Mouse (Mus musculus): ENCODE results near the gene Gm21704. TPM values are rescaled to one million over a fixed set of nuclear protein-coding genes. Genes with fewer than 3 reads are reported as not detected.
"Not testable (repeated sequence)": the region's sequence is repeated elsewhere in the genome, so short reads cannot be mapped to it uniquely, and the experiment has no call there.

Gene Gm21704
- not detected in 2 replicates for polyA plus RNA-seq (2012; ENCODE audit: insufficient read depth, low replicate concordance)

DNA sequence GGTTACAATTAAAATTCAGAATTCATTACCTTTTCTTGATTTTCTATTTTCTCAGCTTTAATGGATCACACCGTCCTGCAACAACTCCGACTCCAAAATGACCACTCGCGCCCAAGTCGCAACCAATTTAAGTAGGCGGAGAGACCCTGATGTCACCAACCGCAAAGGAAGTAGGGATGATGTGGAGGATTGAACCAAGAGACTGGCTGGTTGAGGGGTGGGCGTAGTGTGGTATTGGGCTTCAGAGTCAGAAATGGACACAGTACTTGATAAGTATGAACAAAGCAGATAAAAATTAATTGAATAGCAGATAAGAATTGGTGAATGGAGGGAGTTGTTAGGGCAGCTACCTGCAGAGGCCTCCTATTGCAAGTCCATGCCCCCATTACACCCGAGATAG, at the start of gene Gm21704, which contains the start of gene Gm21708:
Gm21704 (minus strand) TSS at position 101 of the 400 bp plus-strand sequence.
Gm21708 (minus strand) TSS at position 101 of the 400 bp plus-strand sequence.
- not testable (repeated sequence) for H3K4me1 ChIP-seq; H3K9me3 ChIP-seq; H3K27me3 ChIP-seq (replicated peaks); H3K4me3 ChIP-seq (replicated peaks); H3K36me3 ChIP-seq (replicated peaks; ENCODE audit: low read length)

DNA sequence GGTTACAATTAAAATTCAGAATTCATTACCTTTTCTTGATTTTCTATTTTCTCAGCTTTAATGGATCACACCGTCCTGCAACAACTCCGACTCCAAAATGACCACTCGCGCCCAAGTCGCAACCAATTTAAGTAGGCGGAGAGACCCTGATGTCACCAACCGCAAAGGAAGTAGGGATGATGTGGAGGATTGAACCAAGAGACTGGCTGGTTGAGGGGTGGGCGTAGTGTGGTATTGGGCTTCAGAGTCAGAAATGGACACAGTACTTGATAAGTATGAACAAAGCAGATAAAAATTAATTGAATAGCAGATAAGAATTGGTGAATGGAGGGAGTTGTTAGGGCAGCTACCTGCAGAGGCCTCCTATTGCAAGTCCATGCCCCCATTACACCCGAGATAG, 64.7 kb downstream of the Gm21704 start, which contains the start of gene Gm21693:
Gm21693 (minus strand) TSS at position 101 of the 400 bp plus-strand sequence.
- H3K36me3 ChIP-seq (replicated peaks; ENCODE audit: low read length); H3K27me3 ChIP-seq (replicated peaks); H3K9me3 ChIP-seq; H3K4me3 ChIP-seq (replicated peaks); H3K4me1 ChIP-seq: not testable (repeated sequence)

GRCm38 (mm10) chrY:3340661-3341060, 69.3 kb downstream of the Gm21704 start:
- not testable (repeated sequence) for H3K9me3 ChIP-seq; H3K4me3 ChIP-seq (replicated peaks); H3K27me3 ChIP-seq (replicated peaks); H3K4me1 ChIP-seq; H3K36me3 ChIP-seq (replicated peaks; ENCODE audit: low read length)

Other genes with a start within 250 kb of the Gm21704 start
- gene Gm21677, start 103.7 kb downstream of the Gm21704 start, polyA plus RNA-seq (2012; ENCODE audit: insufficient read depth, low replicate concordance): not detected in 2 replicates
- gene Gm21693, start 64.8 kb downstream of the Gm21704 start, polyA plus RNA-seq (2012; ENCODE audit: insufficient read depth, low replicate concordance): not detected in 2 replicates
- gene Gm21708, start within 50 bp of the Gm21704 start, polyA plus RNA-seq (2012; ENCODE audit: insufficient read depth, low replicate concordance): not detected in 2 replicates